Comparison of ENCODE assay signal across 8 mouse cellular contexts in genomic region chr4:122944408-122944807, GRCm38 (mm10). TPM values are rescaled to one million over a fixed set of nuclear protein-coding genes. Genes with fewer than 3 reads are reported as not detected.
DNase-seq lines count a peak whose midpoint lies in the region; ATAC-seq and TF ChIP-seq lines count a peak whose summit lies in the region.

No protein-coding gene starts in this region.

- peak; percentile 35; the same call in 1 of the 2 replicates for ATAC-seq in hindbrain, embryonic 11.5 days (ENCODE audit: low FRiP score)
- ATAC-seq in hindbrain, embryonic 16.5 days: no peak
- ATAC-seq in embryonic facial prominence, embryonic 12.5 days (ENCODE audit: insufficient number of reproducible peaks, insufficient read depth, low FRiP score, low TSS enrichment): peak; percentile 52; the same call in 1 of the 2 replicates

- DNase-seq in hindbrain, embryonic 11.5 days (ENCODE audit: low spot score): peak; percentile 71
- DNase-seq in limb, embryonic 10.5 days (ENCODE audit: low spot score): peak; percentile 63
- peak; percentile 79 for DNase-seq in retina, postnatal 1 day
- DNase-seq in frontal cortex, postnatal 36 days (ENCODE audit: low spot score in 2 of 2): no peak
- no peak for DNase-seq in cerebellum, postnatal 36 days

- no peak for TF ChIP-seq EP300 in ES-Bruce4 (IDR thresholded peaks at IDR 0.05; ENCODE audit: insufficient read depth, low read depth, low read length)

- H3K4me2 ChIP-seq in hindbrain, embryonic 11.5 days (replicated peaks; ENCODE audit: low read depth, low read length): no peak overlapping the region
- no peak overlapping the region for H3K4me2 ChIP-seq in hindbrain, embryonic 16.5 days (ENCODE audit: low read length)
- H3K4me2 ChIP-seq in embryonic facial prominence, embryonic 12.5 days (replicated peaks): no peak overlapping the region

- H3K9ac ChIP-seq in hindbrain, embryonic 11.5 days (ENCODE audit: low read depth, low read length): no peak overlapping the region
- no peak overlapping the region for H3K9ac ChIP-seq in hindbrain, embryonic 16.5 days (ENCODE audit: low read depth, low read length)
- H3K9ac ChIP-seq in ES-Bruce4 (ENCODE audit: low read depth, poor library complexity, severe bottlenecking): no peak overlapping the region
- no peak overlapping the region for H3K9ac ChIP-seq in embryonic facial prominence, embryonic 12.5 days

- no peaks in the 10 kb centered on the region for H3K27me3 ChIP-seq in hindbrain, embryonic 11.5 days (ENCODE audit: control insufficient read depth, insufficient read depth, low read length)
- H3K27me3 ChIP-seq in hindbrain, embryonic 16.5 days (replicated peaks; ENCODE audit: control insufficient read depth, insufficient read depth, low read length): no peaks in the 10 kb centered on the region
- no peaks in the 10 kb centered on the region for H3K27me3 ChIP-seq in ES-Bruce4 (ENCODE audit: control insufficient read depth, insufficient read depth, low read length, poor library complexity, severe bottlenecking)
- H3K27me3 ChIP-seq in embryonic facial prominence, embryonic 12.5 days: no peaks in the 10 kb centered on the region
- H3K27me3 ChIP-seq in limb, embryonic 10.5 days (ENCODE audit: low read depth, poor library complexity, severe bottlenecking): no peaks in the 10 kb centered on the region

- TF ChIP-seq CTCF in ES-Bruce4 (IDR thresholded peaks at IDR 0.05; ENCODE audit: low read depth, low read length): peak; percentile 76

- no peaks in the 10 kb centered on the region for H3K9me3 ChIP-seq in hindbrain, embryonic 11.5 days (ENCODE audit: control insufficient read depth, low read length)
- no peaks in the 10 kb centered on the region for H3K9me3 ChIP-seq in hindbrain, embryonic 16.5 days (ENCODE audit: control insufficient read depth, low read length)
- no peaks in the 10 kb centered on the region for H3K9me3 ChIP-seq in ES-Bruce4 (replicated peaks; ENCODE audit: control insufficient read depth, insufficient read depth, low read length, poor library complexity, severe bottlenecking)
- no peaks in the 10 kb centered on the region for H3K9me3 ChIP-seq in embryonic facial prominence, embryonic 12.5 days
- H3K9me3 ChIP-seq in limb, embryonic 10.5 days (replicated peaks): no peaks in the 10 kb centered on the region

- no peaks in the 10 kb centered on the region for H3K4me1 ChIP-seq in hindbrain, embryonic 11.5 days (replicated peaks; ENCODE audit: control insufficient read depth, insufficient read depth, low read length)
- no peaks in the 10 kb centered on the region for H3K4me1 ChIP-seq in hindbrain, embryonic 16.5 days (ENCODE audit: control insufficient read depth, insufficient read depth, low read depth, low read length)
- H3K4me1 ChIP-seq in ES-Bruce4 (ENCODE audit: control insufficient read depth, insufficient read depth, low read length): no peaks in the 10 kb centered on the region
- no peaks in the 10 kb centered on the region for H3K4me1 ChIP-seq in embryonic facial prominence, embryonic 12.5 days
- no peaks in the 10 kb centered on the region for H3K4me1 ChIP-seq in limb, embryonic 10.5 days

- WGBS in hindbrain, embryonic 11.5 days: 26% methylated on average over 4 of the region's 4 CpGs
- 27% methylated on average over 4 of the region's 4 CpGs for WGBS in hindbrain, embryonic 16.5 days
- WGBS in embryonic facial prominence, embryonic 12.5 days: 23% methylated on average over 4 of the region's 4 CpGs
- WGBS in limb, embryonic 10.5 days: 25% methylated on average over 4 of the region's 4 CpGs

- H3K4me3 ChIP-seq in hindbrain, embryonic 11.5 days (ENCODE audit: low read depth, low read length): no peak overlapping the region
- H3K4me3 ChIP-seq in hindbrain, embryonic 16.5 days (ENCODE audit: low read length): no peak overlapping the region
- H3K4me3 ChIP-seq in ES-Bruce4 (ENCODE audit: low read depth, low read length): no peak overlapping the region
- no peak overlapping the region for H3K4me3 ChIP-seq in embryonic facial prominence, embryonic 12.5 days
- no peak overlapping the region for H3K4me3 ChIP-seq in limb, embryonic 10.5 days

- no peak for TF ChIP-seq POLR2A in ES-Bruce4 (IDR thresholded peaks at IDR 0.05; ENCODE audit: insufficient read depth, low read length)

- no peak overlapping the region for H3K27ac ChIP-seq in hindbrain, embryonic 11.5 days (ENCODE audit: low read depth, low read length)
- H3K27ac ChIP-seq in hindbrain, embryonic 16.5 days (ENCODE audit: low read depth, low read length): no peak overlapping the region
- no peak overlapping the region for H3K27ac ChIP-seq in ES-Bruce4 (ENCODE audit: insufficient read depth, low read length)
- no peak overlapping the region for H3K27ac ChIP-seq in embryonic facial prominence, embryonic 12.5 days
- H3K27ac ChIP-seq in limb, embryonic 10.5 days: no peak overlapping the region

- H3K36me3 ChIP-seq in hindbrain, embryonic 11.5 days (ENCODE audit: control insufficient read depth, insufficient read depth, low read length): peaks cover 7% of the 10 kb centered on the region; the same call in 1 of the 2 replicates
- no peaks in the 10 kb centered on the region for H3K36me3 ChIP-seq in hindbrain, embryonic 16.5 days (ENCODE audit: control insufficient read depth, insufficient read depth, low read length)
- H3K36me3 ChIP-seq in ES-Bruce4 (ENCODE audit: control insufficient read depth, insufficient read depth, low read length, poor library complexity, severe bottlenecking): no peaks in the 10 kb centered on the region
- peaks cover 24% of the 10 kb centered on the region for H3K36me3 ChIP-seq in embryonic facial prominence, embryonic 12.5 days
- peaks cover 46% of the 10 kb centered on the region for H3K36me3 ChIP-seq in limb, embryonic 10.5 days

RNA-seq across cellular contexts. Expression of gene Mfsd2a, which starts 16.6 kb away (rescaled TPM):
- polyA plus RNA-seq in hindbrain, embryonic 11.5 days (2014; fragmentation: Nextera tagmentation; extraction: Ambion mirVana): 25.2 and 27.0 TPM in 2 replicates
- polyA plus RNA-seq in hindbrain, embryonic 16.5 days (2015; fragmentation: Nextera tagmentation; extraction: Ambion mirVana): 34.3 and 36.5 TPM in 2 replicates
- polyA plus RNA-seq in ES-Bruce4 (2011; ENCODE audit: insufficient read depth, insufficient read length, low read depth, missing spikeins): 0.93 and 1.7 TPM in 2 replicates
- 6.6 and 7.0 TPM in 2 replicates for polyA plus RNA-seq in embryonic facial prominence, embryonic 12.5 days (2016; fragmentation: Nextera tagmentation; extraction: Ambion mirVana)
- polyA plus RNA-seq in limb, embryonic 10.5 days (2016; fragmentation: Nextera tagmentation; extraction: Ambion mirVana): 10.1 and 10.7 TPM in 2 replicates

RNA-seq across cellular contexts. Expression of gene Mycl, which starts 51.0 kb away (rescaled TPM):
- 76.1 and 92.7 TPM in 2 replicates for polyA plus RNA-seq in hindbrain, embryonic 11.5 days (2014; fragmentation: Nextera tagmentation; extraction: Ambion mirVana)
- polyA plus RNA-seq in hindbrain, embryonic 16.5 days (2015; fragmentation: Nextera tagmentation; extraction: Ambion mirVana): 34.1 and 44.7 TPM in 2 replicates
- 16.8 and 17.1 TPM in 2 replicates for polyA plus RNA-seq in ES-Bruce4 (2011; ENCODE audit: insufficient read depth, insufficient read length, low read depth, missing spikeins)
- 46.4 and 51.5 TPM in 2 replicates for polyA plus RNA-seq in embryonic facial prominence, embryonic 12.5 days (2016; fragmentation: Nextera tagmentation; extraction: Ambion mirVana)
- 25.5 and 28.6 TPM in 2 replicates for polyA plus RNA-seq in limb, embryonic 10.5 days (2016; fragmentation: Nextera tagmentation; extraction: Ambion mirVana)

RNA-seq across cellular contexts. Expression of gene Cap1, which starts 58.6 kb away (rescaled TPM):
- polyA plus RNA-seq in hindbrain, embryonic 11.5 days (2014; fragmentation: Nextera tagmentation; extraction: Ambion mirVana): 71.5 and 73.4 TPM in 2 replicates
- 71.6 and 84.9 TPM in 2 replicates for polyA plus RNA-seq in hindbrain, embryonic 16.5 days (2015; fragmentation: Nextera tagmentation; extraction: Ambion mirVana)
- polyA plus RNA-seq in ES-Bruce4 (2011; ENCODE audit: insufficient read depth, insufficient read length, low read depth, missing spikeins): 183 and 192 TPM in 2 replicates
- polyA plus RNA-seq in embryonic facial prominence, embryonic 12.5 days (2016; fragmentation: Nextera tagmentation; extraction: Ambion mirVana): 51.0 and 52.3 TPM in 2 replicates
- polyA plus RNA-seq in limb, embryonic 10.5 days (2016; fragmentation: Nextera tagmentation; extraction: Ambion mirVana): 45.3 and 46.5 TPM in 2 replicates

Comparison
In these comparisons a context has a peak if more than half of its experiments do, and no peak if none do; other contexts are left out.
1. DNase-seq: peak in hindbrain, embryonic 11.5 days (single experiment), limb, embryonic 10.5 days (single experiment) and retina, postnatal 1 day (single experiment); none in frontal cortex, postnatal 36 days (0 of 2) and cerebellum, postnatal 36 days (0 of 2).